Mouse (Mus musculus) MEL (cell line): ENCODE results near the gene Naip5. TPM values are rescaled to one million over a fixed set of nuclear protein-coding genes. Genes with fewer than 3 reads are reported as not detected.

ENCODE experiments used
- DNase-seq: peaks from one replicate; pipeline ENCODE4 v3.0.0; 2011; ENCODE audit warnings: low read depth, low spot score
- H3K27ac ChIP-seq: 2 replicates; pipeline ENCODE4 v1.5.1; 2012; ENCODE audit warnings: low read depth, mild to moderate bottlenecking, control low read depth, low read length, moderate library complexity; ENCODE audit not compliant: control insufficient read depth
- H3K27me3 ChIP-seq, 2 experiments: fragments of 150-350 bp in 1 of 2; sonication (generic) in 1 of 2; 2 replicates each; pipeline ENCODE4 v1.6.1; 2012; ENCODE audit warnings: low read length in 2 of 2, mild to moderate bottlenecking in 2 of 2, improper control_type of control experiment in 1 of 2, moderate library complexity in 1 of 2; ENCODE audit not compliant: insufficient read depth in 2 of 2, control insufficient read depth in 1 of 2
- H3K36me3 ChIP-seq, 2 experiments: 2 replicates each; pipeline ENCODE4 v1.6.1; 2012 to 2014; ENCODE audit warnings: low read length in 2 of 2, improper control_type of control experiment in 1 of 2, inconsistent platforms in 1 of 2, mild to moderate bottlenecking in 1 of 2; ENCODE audit not compliant: insufficient read depth in 2 of 2, control insufficient read depth in 1 of 2
- H3K4me1 ChIP-seq, 2 experiments: fragments of 150-350 bp in 1 of 2; sonication (generic) in 1 of 2; 2 replicates each; pipeline ENCODE4 v1.6.1; 2012; ENCODE audit warnings: low read length in 2 of 2, improper control_type of control experiment in 1 of 2, mild to moderate bottlenecking in 1 of 2; ENCODE audit not compliant: insufficient read depth in 2 of 2, control insufficient read depth in 1 of 2
- H3K4me3 ChIP-seq, 2 experiments: fragments of 150-350 bp in 1 of 2; sonication (generic) in 1 of 2; 2 replicates each; pipeline ENCODE4 v1.5.1; 2012; ENCODE audit warnings: low read depth in 2 of 2, low read length in 2 of 2, mild to moderate bottlenecking in 2 of 2, moderate library complexity in 2 of 2, control low read depth in 1 of 2, improper control_type of control experiment in 1 of 2; ENCODE audit not compliant: control insufficient read depth in 1 of 2, insufficient read depth in 1 of 2
- H3K79me2 ChIP-seq: 2 replicates; pipeline ENCODE4 v1.6.1; 2012; ENCODE audit warnings: mild to moderate bottlenecking, low read length, moderate library complexity; ENCODE audit not compliant: control insufficient read depth, poor library complexity, insufficient read depth
- H3K9ac ChIP-seq: 2 replicates; pipeline ENCODE4 v1.6.1; 2012; ENCODE audit warnings: low read depth, mild to moderate bottlenecking, control low read depth, low read length, moderate library complexity; ENCODE audit not compliant: control insufficient read depth, poor library complexity, severe bottlenecking
- H3K9me3 ChIP-seq: fragments of 150-350 bp; sonication (generic); replicated peaks from 2 replicates; pipeline ENCODE4 v1.6.1; 2012; ENCODE audit warnings: mild to moderate bottlenecking, low read length, improper control_type of control experiment, moderate library complexity; ENCODE audit not compliant: insufficient read depth
- BHLHE40 ChIP-seq: IDR thresholded peaks from 2 replicates; pipeline ENCODE4 v1.6.1; 2012; ENCODE audit warnings: low read depth, mild to moderate bottlenecking, inconsistent platforms, low read length, improper control_type of control experiment, borderline replicate concordance
- E2F4 ChIP-seq: IDR thresholded peaks from 2 replicates; pipeline ENCODE4 v1.6.1; 2011; ENCODE audit warnings: low read depth, low read length, improper control_type of control experiment, borderline replicate concordance
- ELF1 ChIP-seq: IDR thresholded peaks from 2 replicates; pipeline ENCODE4 v1.6.1; 2014; ENCODE audit warnings: low read depth, mild to moderate bottlenecking, inconsistent platforms, low read length, improper control_type of control experiment, moderate library complexity
- EP300 ChIP-seq, 2 experiments: IDR thresholded peaks; 2 replicates each; pipeline ENCODE4 v1.6.1; 2011; ENCODE audit warnings: improper control_type of control experiment in 2 of 2, low read length in 2 of 2, low read depth in 1 of 2, mild to moderate bottlenecking in 1 of 2
- ETS1 ChIP-seq: IDR thresholded peaks from 2 replicates; pipeline ENCODE4 v1.6.1; 2012; ENCODE audit warnings: low read depth, mild to moderate bottlenecking, inconsistent platforms, low read length, improper control_type of control experiment, moderate library complexity
- GABPA ChIP-seq: IDR thresholded peaks from 2 replicates; pipeline ENCODE4 v1.6.1; 2012; ENCODE audit warnings: low read depth, mild to moderate bottlenecking, inconsistent platforms, low read length, improper control_type of control experiment, moderate library complexity
- GATA1 ChIP-seq: IDR thresholded peaks from 2 replicates; pipeline ENCODE4 v1.6.1; 2011; ENCODE audit warnings: low read depth, low read length, improper control_type of control experiment
- KAT2A ChIP-seq: conservative IDR thresholded peaks from 2 replicates; pipeline ENCODE4 v1.6.1; 2012; ENCODE audit warnings: low read depth, low read length, improper control_type of control experiment, inconsistent platforms
- MAZ ChIP-seq: IDR thresholded peaks from 2 replicates; pipeline ENCODE4 v1.6.1; 2012; ENCODE audit warnings: low read depth, mild to moderate bottlenecking, inconsistent platforms, low read length, improper control_type of control experiment
- MEF2A ChIP-seq: IDR thresholded peaks from 2 replicates; pipeline ENCODE4 v1.6.1; 2014; ENCODE audit warnings: low read depth, mild to moderate bottlenecking, inconsistent platforms, low read length, improper control_type of control experiment; ENCODE audit not compliant: poor library complexity, insufficient replicate concordance, severe bottlenecking; ENCODE audit errors: extremely low read depth
- MXI1 ChIP-seq: IDR thresholded peaks from 2 replicates; pipeline ENCODE4 v1.6.1; 2011; ENCODE audit warnings: mild to moderate bottlenecking, low read depth, low read length, improper control_type of control experiment
- MYB ChIP-seq: IDR thresholded peaks from 2 replicates; pipeline ENCODE4 v1.6.1; 2011; ENCODE audit warnings: mild to moderate bottlenecking, low read depth, low read length, improper control_type of control experiment
- NELFE ChIP-seq: IDR thresholded peaks from 2 replicates; pipeline ENCODE4 v1.6.1; 2011; ENCODE audit warnings: low read depth, low read length, improper control_type of control experiment
- POLR2A ChIP-seq, 2 experiments: IDR thresholded peaks; 2 replicates each; pipeline ENCODE4 v1.6.1; 2011 to 2012; ENCODE audit warnings: low read length in 2 of 2, mild to moderate bottlenecking in 2 of 2, control low read depth in 1 of 2, improper control_type of control experiment in 1 of 2, low read depth in 1 of 2, moderate library complexity in 1 of 2; ENCODE audit not compliant: control insufficient read depth in 1 of 2, insufficient read depth in 1 of 2, poor library complexity in 1 of 2
- POLR2AphosphoS2 ChIP-seq: IDR thresholded peaks from 2 replicates; pipeline ENCODE4 v1.6.1; 2011; ENCODE audit warnings: low read length, improper control_type of control experiment
- RAD21 ChIP-seq: IDR thresholded peaks from 2 replicates; pipeline ENCODE4 v1.6.1; 2011; ENCODE audit warnings: mild to moderate bottlenecking, low read depth, low read length, improper control_type of control experiment
- SIN3A ChIP-seq: IDR thresholded peaks from 2 replicates; pipeline ENCODE4 v1.6.1; 2012; ENCODE audit warnings: low read length, improper control_type of control experiment, inconsistent platforms
- SMC3 ChIP-seq: IDR thresholded peaks from 2 replicates; pipeline ENCODE4 v1.6.1; 2011; ENCODE audit warnings: low read depth, low read length, improper control_type of control experiment
- TAL1 ChIP-seq: IDR thresholded peaks from 2 replicates; pipeline ENCODE4 v1.6.1; 2012; ENCODE audit warnings: mild to moderate bottlenecking, inconsistent platforms, low read length, moderate library complexity, mixed read lengths
- UBTF ChIP-seq: IDR thresholded peaks from 2 replicates; pipeline ENCODE4 v1.6.1; 2012; ENCODE audit warnings: low read depth, mild to moderate bottlenecking, inconsistent platforms, low read length, improper control_type of control experiment, moderate library complexity, borderline replicate concordance; ENCODE audit not compliant: insufficient read depth
- USF1 ChIP-seq: IDR thresholded peaks from 2 replicates; pipeline ENCODE4 v1.6.1; 2014; ENCODE audit warnings: low read depth, mild to moderate bottlenecking, inconsistent platforms, low read length, improper control_type of control experiment, moderate library complexity
- USF2 ChIP-seq, 2 experiments: IDR thresholded peaks; 2 replicates each; pipeline ENCODE4 v1.6.1; 2011 to 2012; ENCODE audit warnings: improper control_type of control experiment in 2 of 2, low read length in 2 of 2, borderline replicate concordance in 1 of 2, inconsistent platforms in 1 of 2, low read depth in 1 of 2, mild to moderate bottlenecking in 1 of 2; ENCODE audit not compliant: insufficient read depth in 1 of 2
- ZC3H11A ChIP-seq: IDR thresholded peaks from 2 replicates; pipeline ENCODE4 v1.6.1; 2012; ENCODE audit warnings: low read depth, mild to moderate bottlenecking, inconsistent platforms, low read length, improper control_type of control experiment
- polyA plus RNA-seq, 2 experiments: library from polyadenylated mRNA; stranded (reverse) in 1 of 2; unstranded in 1 of 2; fragments of >175 nt in 1 of 2; fragments of >200 nt in 1 of 2; gene quantifications; 2 replicates each; pipeline versions ENCODE4 v1.2.1 to v1.2.4; 2012; ENCODE audit warnings: low replicate concordance in 2 of 2, low read depth in 1 of 2; ENCODE audit not compliant: insufficient read length in 2 of 2, insufficient read depth in 1 of 2, missing spikeins in 1 of 2
- total RNA-seq: library from RNA; depleted of rRNA; stranded (reverse); fragments of 300-350 nt; gene quantifications from 2 replicates; pipeline ENCODE4 v1.2.3, GENCODE M21; 2012

Gene Naip5
- total and polyA plus RNA-seq, 3 experiments: under 0.01 to 0.29 TPM; not detected in 1

DNA sequence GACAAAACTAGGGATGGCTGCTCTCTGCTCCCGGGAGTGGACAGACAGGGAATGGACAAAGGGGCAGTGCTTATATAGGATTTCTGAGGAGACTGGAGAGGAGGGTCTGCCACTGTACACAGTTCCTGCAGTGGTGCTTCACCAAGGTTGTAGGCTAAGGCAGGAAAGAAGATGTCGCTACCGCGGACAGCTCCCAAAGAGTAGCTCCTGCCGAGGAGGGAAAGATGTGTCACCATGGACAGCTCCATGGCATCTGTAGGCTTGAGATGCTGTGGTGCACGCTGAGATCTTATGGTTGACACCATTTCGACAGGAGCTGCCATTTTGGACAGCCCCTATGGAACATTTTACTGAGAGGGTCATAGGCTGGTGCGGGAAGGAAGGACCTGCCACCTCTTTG lies 35.6 kb downstream of the Naip5 start:
- no peak overlapping the region for H3K27ac ChIP-seq
- H3K4me3 ChIP-seq: no peak overlapping the region
- no peaks in the 10 kb centered on the region for H3K79me2 ChIP-seq
- H3K9me3 ChIP-seq: no peaks in the 10 kb centered on the region
- no peaks in the 10 kb centered on the region for H3K36me3 ChIP-seq
- DNase-seq: peak; percentile 90
- no peak overlapping the region for H3K9ac ChIP-seq
- TF ChIP-seq BHLHE40 (no peak), USF1 (no peak), GATA1 (peak; percentile 34; the same call in 1 of the 2 replicates), MEF2A (no peak), GABPA (no peak), ELF1 (no peak), ZC3H11A (no peak), E2F4 (no peak), SMC3 (no peak), ETS1 (no peak), TAL1 (no peak), MXI1 (peak; percentile 91), MYB (no peak), RAD21 (no peak), SIN3A (peak; percentile 98)
- H3K27me3 ChIP-seq: no peaks in the 10 kb centered on the region
- H3K4me1 ChIP-seq: no peaks in the 10 kb centered on the region

DNA sequence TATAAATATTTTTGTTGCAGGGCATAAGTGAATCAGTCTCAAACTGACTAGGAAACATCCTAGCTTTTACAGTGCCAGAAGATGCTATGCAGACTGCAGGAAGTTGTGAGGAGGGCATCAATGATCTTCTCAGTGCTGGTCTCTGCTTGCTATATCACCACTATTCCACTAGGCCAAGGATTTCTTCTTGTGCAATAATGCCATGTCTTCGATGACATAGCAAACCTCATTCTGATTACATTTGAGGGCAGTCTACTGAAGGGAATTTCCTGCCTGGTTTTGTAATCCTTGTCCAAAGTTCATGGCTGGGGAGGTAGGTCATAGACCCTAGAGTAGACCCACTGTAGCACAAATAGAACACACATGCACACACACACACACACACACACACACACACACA lies 42.8 kb downstream of the Naip5 start:
- Histone ChIP-seq H3K79me2 (no peaks in the 10 kb centered on the region), H3K4me3 (no peak overlapping the region), H3K9ac (no peak overlapping the region), H3K27ac (no peak overlapping the region), H3K9me3 (no peaks in the 10 kb centered on the region), H3K4me1 (peaks cover 3 to 8% of the 10 kb centered on the region in 2 experiments), H3K27me3 (no peaks in the 10 kb centered on the region), H3K36me3 (peaks cover 0 to 6% of the 10 kb centered on the region in 2 experiments; a peak in 2 of 4 replicates)
- DNase-seq: no peak
- TF ChIP-seq MAZ (no peak), POLR2A (IDR thresholded peaks at IDR 0.05; ENCODE audit: control insufficient read depth in 1 of 2, insufficient read depth in 1 of 2, low read depth in 1 of 2, low read length in 2 of 2, poor library complexity in 1 of 2) (no peak), EP300 (IDR thresholded peaks at IDR 0.05; ENCODE audit: low read depth in 1 of 2, low read length in 2 of 2) (no peak), KAT2A (no peak), MEF2A (no peak), USF2 (IDR thresholded peaks at IDR 0.05; ENCODE audit: borderline replicate concordance in 1 of 2, insufficient read depth in 1 of 2, low read depth in 1 of 2, low read length in 2 of 2) (no peak), POLR2AphosphoS2 (no peak), NELFE (no peak), TAL1 (no peak), MXI1 (no peak), UBTF (no peak), ETS1 (no peak)
- TF ChIP-seq, all 39 proteins: peak for 0
